Mouse (Mus musculus) frontal cortex, adult (tissue): ENCODE data around the gene Katnbl1.

Experiments used
- ATAC-seq: cut with Nextera tagmentation; 2 replicates; pipeline ENCODE4 v1.9.2; 2017; ENCODE audit warnings: mild to moderate bottlenecking, moderate library complexity, mixed read lengths; ENCODE audit not compliant: low TSS enrichment

The Katnbl1 gene

DNA sequence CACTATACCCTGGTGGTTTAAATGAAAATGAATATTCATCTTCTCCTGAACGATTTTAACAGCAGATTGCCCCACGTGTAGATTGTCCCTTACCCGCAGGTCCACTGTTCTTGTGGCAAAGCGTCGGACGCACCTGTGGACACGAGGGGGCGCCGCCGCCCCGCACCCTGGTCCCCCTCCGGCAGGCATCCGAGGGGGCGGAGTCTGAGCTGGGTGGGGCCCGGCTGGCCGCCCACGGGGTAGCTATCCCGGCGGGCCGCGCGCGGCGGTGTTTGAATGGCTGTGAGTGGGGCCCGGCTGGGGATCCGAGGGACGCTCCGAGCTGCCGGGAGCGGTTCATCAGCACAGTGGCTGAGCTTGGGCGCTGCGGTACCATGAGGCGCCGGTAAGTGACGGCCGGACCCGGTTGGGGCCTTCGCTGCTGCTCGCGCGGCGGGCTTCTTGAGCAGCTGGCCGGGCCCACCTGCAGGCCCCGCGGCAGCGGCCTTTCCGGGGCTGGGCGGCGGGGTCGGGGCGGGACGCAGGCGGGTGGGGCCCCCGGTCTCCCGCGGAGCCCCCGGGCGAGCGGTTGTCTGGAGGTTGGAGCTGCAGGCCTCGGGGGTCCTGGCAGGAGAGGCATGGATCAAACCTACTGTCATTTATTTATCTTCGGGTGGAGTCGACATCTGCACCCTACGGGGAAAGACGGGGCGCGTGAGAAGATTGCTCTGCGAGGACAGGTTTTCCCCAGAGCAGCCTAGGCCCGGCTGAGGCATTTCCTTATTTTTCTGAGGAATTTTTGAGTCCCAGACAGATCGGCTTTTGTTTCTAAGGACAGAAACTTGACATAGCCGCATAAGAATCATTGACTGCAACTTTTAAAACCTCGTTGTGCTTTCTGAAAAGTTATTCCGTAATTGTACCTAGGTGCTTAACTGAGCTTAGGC, at the start of gene Katnbl1:
TSS of gene Katnbl1 (plus strand) at position 239 of the 926 bp plus-strand sequence.
- ATAC-seq: peak; percentile 98

DNA sequence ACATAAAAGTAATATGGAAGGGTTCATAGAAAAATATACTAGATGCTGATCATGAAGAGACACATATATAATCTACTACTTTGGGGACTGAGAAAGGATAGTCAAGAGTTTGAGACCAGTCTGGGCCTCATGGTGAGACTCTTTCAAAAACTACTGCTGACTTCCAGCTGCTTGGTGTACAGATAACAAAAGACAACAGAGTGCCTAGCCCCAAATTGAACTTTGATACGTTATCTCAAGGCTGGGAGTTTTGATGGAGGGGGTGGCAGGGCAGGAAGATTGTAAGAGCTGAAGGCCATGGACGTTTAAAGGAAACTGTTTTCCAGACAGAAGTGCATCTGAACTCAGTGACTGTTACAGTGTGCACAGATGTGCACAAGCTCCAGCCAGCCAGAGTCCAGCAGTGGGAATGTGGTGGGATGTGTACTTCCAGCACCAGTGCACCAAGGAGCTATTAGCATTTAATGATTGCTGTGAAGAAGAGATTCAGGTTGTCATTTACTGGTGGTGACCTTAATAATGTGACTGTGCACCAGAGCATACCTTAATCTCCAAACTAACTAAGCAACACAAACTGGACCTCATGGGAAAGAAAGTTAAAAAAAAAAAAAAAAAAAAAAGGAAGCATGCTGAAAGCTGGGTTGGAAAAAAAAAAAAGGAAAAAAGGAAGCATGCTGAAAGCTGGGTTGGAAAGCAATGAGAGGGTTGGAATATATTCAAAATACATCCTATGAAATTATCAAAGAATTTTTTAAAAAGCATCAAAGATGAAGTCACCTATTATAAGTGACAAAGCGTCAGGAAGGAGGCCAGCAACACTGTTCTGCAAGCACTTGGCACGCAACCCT, 46.7 kb upstream of the Katnbl1 start:
- no peak for ATAC-seq

DNA sequence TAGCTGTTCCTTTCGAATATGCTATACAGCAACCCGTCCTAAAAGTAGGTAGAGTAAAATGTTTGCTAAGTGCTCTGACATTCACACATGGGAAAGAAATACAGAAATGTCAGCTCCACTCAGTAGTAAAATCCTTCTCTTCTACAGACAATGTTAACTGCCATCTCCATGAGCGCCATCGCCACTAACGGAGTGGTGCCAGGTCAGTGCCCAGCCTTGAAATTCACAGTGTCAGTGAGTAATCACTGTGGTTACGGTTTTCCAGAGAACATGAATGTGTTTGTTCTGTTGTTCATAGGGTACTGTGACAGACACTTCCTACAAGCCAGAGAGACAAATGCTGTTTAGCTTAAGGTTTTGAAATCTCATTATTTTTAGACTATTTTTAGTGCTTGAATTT, 41.8 kb upstream of the Katnbl1 start:
- no peak for ATAC-seq

DNA sequence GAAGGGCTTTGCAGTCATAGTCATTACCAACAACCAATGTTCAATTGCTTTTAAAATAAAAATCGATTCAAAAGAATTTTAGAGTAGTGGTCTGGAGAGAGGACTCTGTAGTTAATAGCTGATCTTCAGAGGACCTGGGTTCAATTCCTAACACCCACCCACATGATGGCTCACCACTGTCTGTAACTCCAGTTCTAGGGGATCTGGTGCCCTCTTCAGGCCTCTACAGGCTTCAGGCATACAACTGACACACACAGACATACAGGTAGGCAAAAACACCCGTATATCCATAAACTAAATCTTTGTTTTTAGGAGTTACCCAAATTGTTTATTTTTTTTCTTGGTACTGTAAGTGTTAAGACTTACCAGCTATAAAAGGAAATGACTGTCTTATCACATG, 39.3 kb upstream of the Katnbl1 start:
- ATAC-seq: peak; percentile 59; the same call in 1 of the 2 replicates

DNA sequence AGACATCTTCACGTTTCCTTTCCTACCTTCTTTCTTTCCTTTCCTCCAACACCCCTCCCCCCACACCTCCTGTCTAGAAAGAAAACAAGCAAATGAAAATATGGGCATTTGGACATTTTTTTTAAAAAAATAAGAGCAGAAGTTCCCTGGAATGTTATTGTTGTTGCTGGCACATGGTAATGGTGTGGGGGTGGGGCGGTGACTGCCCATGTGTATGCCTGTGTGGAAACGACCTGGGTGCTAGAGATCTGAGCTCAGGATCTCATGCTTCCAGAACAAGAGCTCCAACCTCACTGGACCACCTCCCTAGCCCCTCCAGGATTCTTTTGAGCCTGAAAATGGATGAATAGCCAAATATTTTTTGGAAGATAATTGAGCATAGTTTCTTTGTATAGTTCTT, 37.9 kb upstream of the Katnbl1 start:
- ATAC-seq: no peak

DNA sequence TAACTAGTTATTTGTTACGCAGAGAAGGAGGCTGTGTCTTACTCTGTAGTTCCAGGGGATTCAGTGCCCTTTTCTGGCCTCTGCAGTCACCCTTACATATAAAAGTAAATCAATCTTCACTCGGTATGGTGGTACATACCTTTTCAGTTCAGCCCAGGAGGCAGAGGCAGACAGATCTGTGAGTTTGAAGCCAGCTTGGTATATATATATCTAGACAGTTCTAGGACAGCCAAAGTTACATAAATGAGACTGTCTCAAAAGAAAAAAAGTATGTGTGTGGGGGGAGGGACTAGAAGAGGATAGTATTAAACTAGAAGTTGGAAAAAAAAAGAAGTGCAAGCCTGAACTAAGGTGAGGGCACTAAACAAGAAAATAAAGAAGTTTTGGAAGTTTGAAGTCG, 30.8 kb upstream of the Katnbl1 start:
- peak; percentile 92 for ATAC-seq

DNA sequence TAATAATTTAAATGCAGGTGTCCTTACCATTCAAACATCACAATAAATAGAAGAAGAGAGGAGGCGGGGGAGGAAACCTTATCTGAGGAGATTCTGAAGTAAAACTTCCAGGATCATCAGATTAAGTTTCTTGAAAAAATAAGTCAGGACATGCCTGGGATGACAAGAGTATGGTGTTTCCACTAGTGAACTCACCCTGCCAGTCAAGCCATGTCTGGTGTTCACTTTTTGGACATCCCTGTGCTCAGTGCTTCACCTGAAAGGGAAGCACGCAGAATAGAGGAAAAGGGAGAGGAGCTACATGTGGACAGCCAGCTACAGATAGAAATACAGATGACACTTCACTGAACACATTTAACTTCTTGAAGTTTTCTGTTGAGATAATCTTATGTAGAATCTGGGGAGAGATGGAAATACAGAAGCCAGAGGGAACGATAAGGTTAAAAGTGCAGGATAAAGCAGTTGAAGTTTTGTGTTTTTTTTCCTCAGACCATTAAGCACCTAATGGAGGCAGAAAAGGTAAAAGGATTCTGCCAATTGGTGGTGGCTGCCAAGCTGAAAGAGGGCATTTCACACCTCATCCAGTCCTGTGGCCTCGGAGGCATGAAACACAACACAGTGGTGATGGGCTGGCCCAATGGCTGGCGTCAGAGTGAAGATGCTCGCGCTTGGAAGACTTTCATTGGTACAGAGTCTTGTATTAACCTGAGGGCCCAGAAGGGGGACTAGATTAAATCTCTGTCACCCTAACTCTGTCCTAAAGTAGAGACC, 25.1 kb upstream of the Katnbl1 start:
- no peak for ATAC-seq

DNA sequence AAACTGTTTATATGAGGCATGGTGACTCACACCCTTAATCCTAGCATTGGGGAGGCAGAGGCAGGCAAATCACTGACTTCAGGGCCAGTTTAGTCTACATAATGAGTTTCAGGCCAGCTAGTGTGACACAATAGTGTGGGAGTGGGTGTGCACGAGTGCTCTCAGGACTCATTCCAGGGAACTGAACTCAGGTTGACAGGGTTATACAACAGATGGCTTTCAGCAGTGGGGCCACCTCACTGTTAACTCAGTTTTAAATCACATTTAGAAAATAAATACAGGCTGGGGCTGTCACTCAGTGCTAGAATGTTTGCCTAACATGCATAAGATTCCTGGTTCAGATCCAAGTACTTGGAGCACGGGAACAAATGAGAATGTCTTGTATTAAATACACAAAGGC, 19.4 kb upstream of the Katnbl1 start:
- peak; percentile 64 for ATAC-seq

DNA sequence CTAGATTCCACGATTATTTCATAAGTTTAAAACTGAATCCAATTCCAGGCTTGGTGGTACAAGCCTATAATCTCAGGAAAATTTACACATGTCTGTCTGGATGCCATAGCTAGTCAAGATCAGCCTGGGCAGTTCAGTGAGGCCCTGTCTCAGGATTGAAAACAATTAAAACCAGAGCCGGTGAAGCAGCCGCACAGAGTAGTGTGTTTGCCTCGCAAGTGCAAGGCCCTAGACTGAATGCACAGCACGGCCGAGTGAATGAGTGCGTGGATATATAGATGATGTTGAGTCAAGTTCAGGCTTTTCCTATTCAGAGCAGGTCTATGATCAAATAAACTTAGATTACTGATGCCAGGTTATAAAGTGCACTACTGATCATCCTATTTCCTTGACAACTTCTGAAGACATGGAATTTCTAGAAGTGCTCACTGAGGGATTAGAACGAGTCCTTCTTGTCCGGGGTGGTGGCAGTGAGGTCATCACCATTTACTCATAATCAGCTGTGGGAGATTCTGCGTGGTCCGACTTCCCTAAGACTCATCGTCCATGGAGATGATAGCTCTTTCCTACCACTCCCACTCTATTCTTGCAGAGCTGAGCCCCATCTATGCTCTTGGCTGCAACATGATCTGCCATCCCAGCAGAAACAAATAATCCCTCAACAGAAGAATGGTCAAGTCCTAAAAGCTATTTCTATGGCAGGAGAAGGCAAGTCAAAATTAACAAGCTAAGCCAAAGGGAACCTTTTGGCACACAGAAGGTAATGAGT, 18.8 kb upstream of the Katnbl1 start:
- ATAC-seq: 0 out of 2 replicates have a peak, but pooled peaks have one; percentile 18

DNA sequence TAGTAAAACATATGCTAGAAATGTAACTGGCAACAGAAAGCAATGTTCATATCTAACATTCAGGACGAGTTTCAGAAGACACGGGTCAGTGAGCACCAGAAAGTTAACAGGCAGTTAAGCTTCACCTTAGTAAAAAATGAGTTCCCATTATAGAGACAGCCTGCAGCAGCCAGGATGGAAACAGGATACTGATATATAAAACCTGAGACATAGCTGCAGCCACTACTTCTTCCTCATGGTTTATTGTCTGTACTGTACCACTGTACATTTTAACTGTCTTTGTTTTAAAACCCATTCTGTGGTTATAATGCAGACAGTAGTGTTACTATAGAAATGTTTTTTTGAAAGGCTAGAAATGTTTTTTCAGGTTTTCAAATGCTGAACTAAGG, 18.2 kb upstream of the Katnbl1 start:
- no peak for ATAC-seq

DNA sequence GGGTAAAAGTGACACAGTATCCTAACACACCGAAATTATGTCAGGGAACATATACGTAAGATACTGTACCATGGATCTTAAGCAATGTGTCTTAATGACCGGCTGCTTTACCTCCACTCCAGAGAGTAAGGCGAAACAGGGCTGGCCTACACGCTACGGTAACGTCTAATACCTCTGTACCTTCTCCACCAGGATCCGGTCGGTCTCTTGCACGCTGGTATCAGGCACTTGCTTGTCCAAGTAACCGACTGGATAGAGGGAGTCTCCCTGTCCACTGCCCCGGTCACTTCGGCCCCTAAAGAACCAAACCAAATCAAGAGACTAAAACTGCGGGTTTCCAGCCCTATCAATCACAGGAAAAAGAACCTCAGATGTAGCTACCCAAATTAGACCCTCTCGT, 11.8 kb upstream of the Katnbl1 start:
- peak; percentile 31; the same call in 1 of the 2 replicates for ATAC-seq

DNA sequence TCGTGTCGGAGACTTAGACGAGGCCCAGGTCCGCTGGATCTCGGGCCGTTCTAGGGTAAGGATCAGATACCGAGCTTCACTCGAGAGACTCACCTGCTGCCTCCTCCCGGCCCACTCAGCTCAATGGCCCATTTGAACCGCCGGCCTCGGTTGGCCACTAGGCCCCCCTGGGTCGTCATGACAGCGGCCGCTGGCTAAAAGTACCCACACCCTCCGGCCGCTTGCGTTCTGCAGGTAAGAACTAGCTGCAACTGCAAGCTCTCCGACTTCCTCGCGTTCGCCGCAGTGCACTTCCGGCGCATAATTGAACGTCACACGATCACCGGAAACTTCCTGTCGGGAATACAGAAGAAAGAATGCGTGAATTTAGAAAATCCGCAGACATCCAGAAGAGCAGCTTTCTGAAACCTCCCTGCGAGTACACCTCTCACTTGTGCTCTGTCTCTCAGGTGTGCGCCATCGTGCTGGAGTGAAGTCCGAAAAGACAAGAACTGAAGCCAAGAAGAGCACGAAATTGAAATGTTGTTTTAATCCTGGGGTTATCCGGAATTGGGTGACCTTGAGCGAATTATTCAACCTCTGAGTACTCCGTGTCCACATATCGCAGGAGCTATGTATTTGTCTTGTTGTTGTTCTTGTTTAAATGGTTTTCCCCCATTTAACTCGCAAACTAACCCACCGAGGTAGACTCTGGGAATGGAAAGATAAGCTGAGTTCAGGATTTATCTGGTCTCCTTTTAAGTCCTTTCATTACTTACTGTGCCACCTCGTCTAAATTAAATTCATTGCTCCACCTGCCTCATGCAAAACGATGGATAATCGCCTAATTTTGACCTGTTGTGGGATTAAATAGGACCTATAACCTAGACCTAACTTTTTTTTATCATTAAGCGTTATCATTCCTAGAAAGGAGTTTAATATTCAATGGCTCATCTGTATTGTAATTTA, 11.0 kb upstream of the Katnbl1 start, which contains the start of gene Emc4:
TSS of gene Emc4 (minus strand) at position 302 of the 948 bp plus-strand sequence.
- ATAC-seq: peak; percentile 92

DNA sequence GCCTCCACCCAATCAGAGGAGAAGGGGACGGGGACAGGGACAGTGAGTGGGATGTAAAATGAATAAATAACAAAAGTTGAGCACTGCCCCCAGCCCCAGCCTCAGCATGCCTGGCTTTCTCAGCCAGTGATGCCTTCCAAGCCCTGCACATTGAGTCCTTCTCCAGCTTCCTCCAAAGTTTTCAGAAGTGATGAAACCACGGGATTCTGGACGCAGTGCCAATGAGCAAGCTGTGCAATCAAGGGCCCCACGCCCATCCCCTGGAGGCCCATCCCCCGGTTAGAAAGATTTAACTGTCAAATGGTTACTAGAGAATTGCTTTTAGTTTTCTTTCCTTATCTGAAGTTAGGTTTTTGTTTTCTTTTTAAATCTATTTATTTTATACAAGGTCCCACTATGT, 9.1 kb upstream of the Katnbl1 start:
- no peak for ATAC-seq

DNA sequence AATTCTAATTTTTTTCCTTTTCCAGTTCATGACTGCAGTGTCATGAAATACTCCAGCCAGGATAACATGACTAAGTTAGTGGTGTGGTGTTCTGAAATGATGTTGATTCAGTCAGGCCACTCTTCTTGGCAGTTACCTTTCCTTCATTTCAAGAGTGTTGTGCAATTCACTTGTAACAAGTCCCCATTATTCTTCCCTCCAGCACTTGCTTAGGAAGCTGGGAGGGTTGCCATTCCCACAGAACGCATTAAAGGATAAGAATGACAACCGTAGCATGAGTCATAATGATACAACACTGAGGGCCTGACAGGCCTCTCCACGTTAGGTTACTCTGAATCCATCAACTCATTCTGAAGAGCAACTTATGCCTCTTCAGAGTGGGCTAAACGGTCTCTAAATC, 5.9 kb upstream of the Katnbl1 start:
- ATAC-seq: no peak

DNA sequence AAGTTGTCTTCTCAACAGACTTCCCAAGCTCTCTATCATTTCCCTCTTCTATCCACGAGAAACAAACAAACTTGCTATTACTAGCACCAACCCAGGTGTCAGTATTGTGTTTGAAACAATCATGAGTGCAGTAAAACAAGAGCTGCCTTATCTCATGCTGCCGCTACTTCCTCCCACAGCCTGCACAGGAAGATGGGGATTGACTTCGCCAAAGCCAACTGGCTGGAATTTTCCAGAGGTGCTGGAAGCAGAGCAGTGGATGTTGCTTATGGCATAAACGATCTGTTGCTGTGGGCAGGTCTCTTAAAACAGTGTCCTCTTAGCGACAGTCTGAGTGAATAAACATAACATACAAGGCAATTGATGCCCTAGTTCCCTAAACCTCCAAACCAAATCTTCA, 4.4 kb upstream of the Katnbl1 start:
- no peak for ATAC-seq

DNA sequence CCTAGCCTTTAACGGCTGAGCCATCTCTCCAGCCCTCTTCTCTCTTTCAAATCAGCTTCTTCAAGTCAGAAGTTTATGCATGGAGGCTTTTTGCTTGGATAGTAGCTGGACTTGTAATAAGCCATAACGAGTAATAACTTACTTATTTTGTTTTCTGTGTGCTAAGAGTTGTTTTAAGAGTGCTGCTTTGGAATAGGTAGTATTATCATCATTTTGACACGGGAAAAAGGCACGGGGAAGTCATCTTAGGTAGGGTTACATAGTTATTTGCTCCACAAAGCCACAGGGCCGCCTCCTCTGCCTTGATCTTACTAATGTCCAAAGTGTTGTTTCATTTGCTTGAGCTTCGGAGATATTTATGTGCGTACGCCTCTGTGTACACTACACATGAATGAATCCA, 1.1 kb downstream of the Katnbl1 start:
- ATAC-seq: no peak

DNA sequence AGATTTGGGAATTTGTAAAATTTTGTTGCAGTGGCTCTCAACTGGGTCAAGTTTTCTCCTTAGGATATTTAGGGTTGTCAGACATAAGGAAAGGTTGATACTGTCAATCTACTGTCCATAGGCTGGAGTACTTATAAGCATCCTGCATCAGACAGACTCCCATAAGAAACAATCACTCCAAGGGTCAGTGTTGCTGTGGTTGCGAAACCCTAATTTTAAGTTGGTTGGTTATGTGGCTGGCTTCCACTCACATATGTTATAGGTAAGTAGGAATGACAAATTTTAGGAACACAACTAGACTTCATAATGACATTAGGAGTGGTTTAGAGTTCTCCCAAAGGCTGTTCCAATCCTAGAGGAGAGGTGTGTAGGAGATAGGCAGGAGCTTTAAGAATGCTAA, 2.2 kb downstream of the Katnbl1 start:
- no peak for ATAC-seq

DNA sequence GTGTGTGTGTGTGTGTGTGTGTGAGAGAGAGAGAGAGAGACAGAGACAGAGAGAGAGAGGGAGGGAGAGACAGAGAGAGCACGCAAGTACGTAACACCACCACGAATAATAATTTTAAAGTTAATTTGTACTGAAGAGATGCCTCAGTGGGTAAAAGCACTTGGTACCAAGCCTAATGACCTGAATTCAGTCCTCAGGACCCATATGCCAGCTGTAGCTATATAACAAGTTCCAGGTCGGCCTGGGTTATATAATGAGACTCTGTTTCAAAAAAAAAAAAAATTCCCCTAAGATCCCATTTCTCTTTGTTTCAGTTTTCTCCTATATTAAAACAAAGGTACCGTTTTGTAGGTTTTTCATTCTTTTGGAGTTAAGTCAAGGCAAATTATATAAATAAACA, 11.8 kb downstream of the Katnbl1 start:
- no peak for ATAC-seq

DNA sequence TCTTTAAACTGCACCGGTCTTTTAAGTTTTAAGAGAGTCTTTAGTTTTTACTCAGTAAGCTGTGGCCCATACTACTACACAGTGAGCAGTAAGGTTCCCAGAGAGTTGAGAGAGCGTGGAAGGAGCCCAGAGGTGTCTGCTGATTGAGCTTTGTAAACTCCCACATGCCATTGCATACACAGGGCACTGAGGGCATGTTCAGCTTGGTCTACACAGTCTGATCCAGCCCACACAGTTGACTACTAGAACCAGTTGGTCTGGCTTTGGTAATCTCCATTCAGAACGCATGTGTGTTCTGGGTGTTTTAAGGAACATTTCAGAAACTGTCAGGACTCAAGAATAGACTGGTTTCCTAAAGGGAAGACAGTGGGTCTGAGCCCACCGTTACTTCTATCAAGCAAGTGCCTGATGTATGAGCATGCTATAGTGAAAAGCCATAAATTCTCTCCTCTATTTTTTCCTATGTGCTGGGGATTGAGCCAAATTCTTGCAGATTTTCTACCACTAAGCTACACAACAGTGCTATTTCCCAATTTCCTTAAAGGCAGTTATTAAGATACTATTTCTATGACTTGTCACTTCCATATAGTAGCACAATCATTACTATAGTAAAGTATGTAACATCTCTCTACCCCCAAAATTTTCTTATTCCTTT, 12.5 kb downstream of the Katnbl1 start:
- peak; percentile 57 for ATAC-seq
